Mouse (Mus musculus): ENCODE results near the gene Ddx31.

GRCm38 (mm10) chr2:28792931-28793610, 47.1 kb upstream of the Ddx31 start:
- TF ChIP-seq GABPA (IDR thresholded peaks at IDR 0.05; ENCODE audit: low read depth, low read length) (no peak), MYB (IDR thresholded peaks at IDR 0.05; ENCODE audit: low read depth, low read length) (no peak), MAX (IDR thresholded peaks at IDR 0.05; ENCODE audit: low read length) (no peak), USF1 (IDR thresholded peaks at IDR 0.05; ENCODE audit: low read depth, low read length) (no peak), CHD2 (IDR thresholded peaks at IDR 0.05; ENCODE audit: low read length) (no peak), HCFC1 (IDR thresholded peaks at IDR 0.05; ENCODE audit: low read depth, low read length) (no peak), POLR2AphosphoS2 (IDR thresholded peaks at IDR 0.05; ENCODE audit: low read length) (no peak), GATA1 (IDR thresholded peaks at IDR 0.05; ENCODE audit: low read depth, low read length) (no peak)

All from MEL (cell line).